Mouse (Mus musculus) brown adipose tissue, adult 24 weeks (tissue): ENCODE data around the gene Myo19. TPM values are rescaled to one million over a fixed set of nuclear protein-coding genes. Genes with fewer than 3 reads are reported as not detected.

Experiments used
- H3K27ac ChIP-seq: fragments of 200-500 bp; replicated peaks from 2 replicates; pipeline ENCODE4 v1.5.1; 2012; ENCODE audit warnings: low read depth, mild to moderate bottlenecking, low read length
- H3K4me1 ChIP-seq: fragments of 200-500 bp; 2 replicates; pipeline ENCODE4 v1.6.1; 2012; ENCODE audit warnings: low read length, mixed read lengths; ENCODE audit not compliant: control insufficient read depth, insufficient read depth, insufficient read length
- H3K4me3 ChIP-seq: fragments of 200-500 bp; 2 replicates; pipeline ENCODE4 v1.5.1; 2012; ENCODE audit warnings: low read depth, mild to moderate bottlenecking, low read length, moderate library complexity; ENCODE audit not compliant: insufficient read depth
- polyA plus RNA-seq: library from polyadenylated mRNA; stranded (reverse); fragments of >200 nt; gene quantifications from 2 replicates; pipeline ENCODE4 v1.2.4, GENCODE M21; 2012; ENCODE audit not compliant: missing spikeins, insufficient read depth, insufficient read length

Myo19 gene
- 3.5 and 3.6 TPM in 2 replicates for polyA plus RNA-seq

- Histone ChIP-seq H3K4me3 (peak within 1 kb of the TSS; percentile 99), H3K27ac (peak within 1 kb of the TSS; percentile 61), H3K4me1 (no peaks in the 10 kb centered on the region)
These were observed at the start of gene Myo19, which contains the start of gene Pigw for GRCm38 (mm10) chr11:84879772-84880464. Gene Myo19 (plus strand): TSS chr11:84880148. Gene Pigw (minus strand): TSS chr11:84880285.

- Histone ChIP-seq H3K4me3 (no peak overlapping the region), H3K27ac (no peak overlapping the region), H3K4me1 (no peaks in the 10 kb centered on the region)
These were observed 40.6 kb upstream of the Myo19 start for GRCm38 (mm10) chr11:84839330-84839729.

- Histone ChIP-seq H3K4me3 (no peak overlapping the region), H3K27ac (no peak overlapping the region)
These were observed 33.0 kb upstream of the Myo19 start for GRCm38 (mm10) chr11:84846741-84847474.

DNA sequence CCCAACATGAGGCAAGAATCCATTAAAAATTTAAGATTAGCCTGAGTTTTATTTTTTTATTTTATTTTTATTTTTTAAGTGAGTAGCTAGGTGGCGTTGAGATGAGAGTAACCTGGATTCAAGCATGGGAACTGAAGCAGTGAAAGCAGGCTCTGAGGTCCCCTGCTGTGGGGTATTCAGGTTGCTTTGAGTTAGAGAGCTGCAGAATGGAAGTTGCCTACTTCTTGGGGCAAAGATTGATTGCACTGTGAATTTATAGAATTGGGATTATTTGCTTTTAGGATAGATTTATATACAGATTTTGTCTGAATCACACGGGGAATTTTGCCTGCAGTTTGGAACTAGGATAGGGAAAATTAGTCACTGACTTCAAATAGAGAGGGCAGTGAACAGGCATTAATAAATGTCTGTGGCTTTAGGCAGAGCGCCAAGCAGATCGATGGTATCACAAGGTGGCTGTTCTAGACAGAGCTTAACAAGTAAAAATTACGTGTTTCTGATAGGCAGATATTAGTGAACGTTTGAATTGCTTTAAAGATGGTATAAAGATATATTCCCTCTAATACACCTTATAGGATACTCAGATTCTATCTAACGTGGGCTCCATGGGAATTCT lies 32.4 kb upstream of the Myo19 start:
- Histone ChIP-seq H3K4me1 (no peaks in the 10 kb centered on the region), H3K27ac (no peak overlapping the region), H3K4me3 (no peak overlapping the region)

More at GRCm38 (mm10) chr11:84846741-84847474, 33.0 kb upstream of the Myo19 start:
- H3K4me1 ChIP-seq = no peaks in the 10 kb centered on the region

- no peak overlapping the region for H3K27ac ChIP-seq
- no peak overlapping the region for H3K4me3 ChIP-seq
- H3K4me1 ChIP-seq = no peaks in the 10 kb centered on the region
These were observed 24.7 kb upstream of the Myo19 start for GRCm38 (mm10) chr11:84855285-84855684.

DNA sequence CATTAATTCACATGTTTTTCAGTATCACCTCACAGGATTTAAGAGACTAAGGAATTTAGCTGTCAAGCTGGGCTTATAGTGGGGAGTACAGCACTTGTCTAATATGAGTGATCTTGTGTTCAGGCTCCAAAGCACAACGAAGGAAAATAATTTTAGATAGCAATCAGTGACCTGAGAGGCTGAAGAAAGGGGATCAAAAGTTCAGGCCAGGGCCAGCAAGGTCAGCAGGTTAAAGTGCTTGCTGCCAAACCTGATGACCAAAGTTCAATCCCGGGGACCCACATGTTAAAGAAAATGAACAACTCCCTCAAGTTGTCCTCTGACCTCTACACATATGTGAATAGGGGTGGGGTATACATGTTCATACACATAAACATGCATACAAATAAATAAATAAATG lies 14.7 kb upstream of the Myo19 start:
- no peak overlapping the region for H3K4me3 ChIP-seq
- H3K27ac ChIP-seq = no peak overlapping the region
- H3K4me1 ChIP-seq = peaks cover 9% of the 10 kb centered on the region; the same call in 1 of the 2 replicates

DNA sequence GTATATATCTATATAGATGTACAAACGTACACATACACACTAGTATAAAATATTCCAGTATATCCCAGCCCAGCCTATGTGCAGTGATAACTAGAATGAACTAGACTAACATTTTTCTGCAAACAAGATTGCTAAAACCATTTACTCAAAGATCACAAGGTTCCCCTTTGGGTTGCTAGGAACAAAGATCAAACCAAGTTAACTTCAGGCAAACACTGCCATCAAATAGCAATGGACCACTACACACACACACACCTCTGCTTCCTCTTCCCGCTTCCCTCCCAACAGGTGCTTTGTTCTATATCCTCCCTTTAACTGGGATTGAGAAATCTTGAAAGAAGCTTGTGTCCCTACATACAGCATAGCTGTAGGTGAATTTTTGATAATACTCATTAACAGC lies 12.4 kb upstream of the Myo19 start:
- 0 out of 2 replicates have a peak overlapping the region, but pooled peaks have one; percentile 30 for H3K27ac ChIP-seq
- H3K4me1 ChIP-seq = peaks cover 9% of the 10 kb centered on the region; the same call in 1 of the 2 replicates
- no peak overlapping the region for H3K4me3 ChIP-seq

DNA sequence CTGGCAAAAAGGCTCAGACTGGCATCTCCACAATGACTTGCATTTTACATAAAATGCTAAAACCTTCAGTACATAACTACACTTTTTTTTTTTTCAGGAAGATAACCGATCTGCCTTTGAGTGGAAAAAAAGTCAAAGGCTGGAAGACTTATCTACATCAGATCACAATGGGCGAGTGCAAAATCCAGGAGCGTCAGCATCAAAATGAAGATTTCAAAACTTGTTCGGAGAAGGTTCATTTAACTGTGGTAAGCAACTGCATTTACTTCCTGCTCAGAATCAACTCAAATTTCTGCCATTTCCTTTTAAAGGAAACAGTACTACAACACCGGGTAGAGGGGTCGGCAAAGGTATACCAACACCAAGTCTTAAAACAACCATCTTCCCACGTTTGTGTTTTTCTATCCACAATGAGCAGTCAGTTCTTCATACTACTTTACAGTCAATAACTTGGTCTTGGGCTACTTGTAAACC lies 11.1 kb upstream of the Myo19 start:
- peaks cover 9% of the 10 kb centered on the region; the same call in 1 of the 2 replicates for H3K4me1 ChIP-seq
- H3K4me3 ChIP-seq = peak overlapping the region; percentile 90
- H3K27ac ChIP-seq = peak overlapping the region; percentile 15; the same call in 1 of the 2 replicates

DNA sequence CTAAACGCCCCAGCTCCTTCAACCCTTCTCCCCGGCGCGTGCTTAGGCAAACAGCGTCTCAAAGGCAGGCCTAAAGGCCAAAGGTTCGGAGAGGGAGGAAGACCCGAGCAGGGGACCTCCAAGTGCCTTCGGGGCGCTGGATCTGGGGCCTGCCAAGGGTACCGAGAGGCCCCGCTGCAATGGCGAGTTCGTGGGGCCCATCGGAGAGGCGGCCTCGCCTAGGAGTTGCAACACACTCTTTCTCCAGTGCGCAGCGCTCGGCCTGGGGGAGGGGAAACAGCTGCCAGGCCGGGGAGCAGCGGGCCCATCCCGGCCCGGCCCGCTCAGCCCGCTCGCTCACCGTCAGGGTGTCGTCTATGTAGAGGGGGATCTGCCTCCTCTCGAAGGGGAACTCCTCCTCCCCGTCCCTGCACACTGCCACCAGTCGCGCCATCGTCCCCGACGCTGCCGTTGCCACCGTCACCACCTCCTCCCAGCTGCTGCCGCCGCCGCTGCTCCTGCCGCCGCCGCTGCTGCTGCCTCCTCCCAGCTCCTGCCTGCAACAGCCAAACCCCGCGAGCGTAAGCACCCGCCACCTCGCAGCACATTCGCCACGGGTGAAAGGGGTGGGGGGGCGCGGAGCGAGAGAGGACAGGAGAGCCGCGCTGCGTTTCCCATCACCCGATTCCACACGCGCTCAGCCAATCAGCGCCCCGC lies 10.3 kb upstream of the Myo19 start:
- Histone ChIP-seq H3K4me1 (peaks cover 9% of the 10 kb centered on the region; the same call in 1 of the 2 replicates), H3K27ac (peak overlapping the region; percentile 64)

DNA sequence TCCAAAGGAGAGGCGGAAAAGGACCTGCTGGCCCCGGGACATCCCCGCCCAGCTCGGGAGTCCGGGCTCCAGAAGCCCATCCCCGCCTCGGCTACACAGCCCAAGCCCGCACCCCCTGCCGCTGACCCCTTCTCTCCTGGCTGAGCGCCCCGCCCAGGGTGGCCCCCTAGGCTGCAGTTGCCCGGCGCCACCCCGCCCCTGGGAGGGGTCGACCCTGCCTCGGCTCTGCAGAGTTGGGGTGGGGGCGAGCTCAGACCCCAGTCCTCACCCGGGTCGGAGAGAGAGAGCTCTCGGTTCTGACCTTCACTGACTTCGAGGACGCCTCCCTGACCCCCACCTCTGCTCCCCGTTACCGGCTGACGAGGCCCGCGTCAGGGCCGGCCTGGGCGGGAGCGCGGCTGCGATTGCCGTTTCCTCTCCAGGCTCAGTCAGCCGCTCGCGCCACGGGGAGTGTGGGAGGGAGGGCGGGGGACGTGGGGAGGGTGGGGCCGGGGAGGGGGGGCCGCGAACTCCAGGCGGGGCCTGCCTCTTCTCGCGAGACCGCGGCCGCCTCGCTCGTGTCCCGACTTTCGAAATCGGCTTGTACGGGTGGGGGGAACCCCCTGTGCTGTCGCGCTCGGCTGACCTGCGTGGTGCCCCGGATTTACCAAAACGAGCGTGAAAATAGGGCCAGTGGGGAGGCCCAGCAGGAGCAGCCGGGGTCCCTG lies 9.5 kb upstream of the Myo19 start, which contains the start of gene Ggnbp2:
Ggnbp2 (minus strand) TSS at position 481 of the 707 bp plus-strand sequence.
- H3K4me1 ChIP-seq = peaks cover 7% of the 10 kb centered on the region; the same call in 1 of the 2 replicates
- peak within 1 kb of the TSS; percentile 100 for H3K27ac ChIP-seq
- peak within 1 kb of the TSS; percentile 100 for H3K4me3 ChIP-seq

More for the DNA sequence above, 10.3 kb upstream of the Myo19 start:
- H3K4me3 ChIP-seq = peak overlapping the region; percentile 90

- Histone ChIP-seq H3K4me1 (peaks cover 5% of the 10 kb centered on the region; the same call in 1 of the 2 replicates), H3K27ac (peak overlapping the region; percentile 88), H3K4me3 (peak overlapping the region; percentile 69)
These were observed 8.9 kb upstream of the Myo19 start for GRCm38 (mm10) chr11:84871046-84871445.

- Histone ChIP-seq H3K4me1 (peaks cover 3% of the 10 kb centered on the region; the same call in 1 of the 2 replicates), H3K27ac (peak overlapping the region; percentile 88), H3K4me3 (peak overlapping the region; percentile 69)
These were observed 8.3 kb upstream of the Myo19 start for GRCm38 (mm10) chr11:84871548-84872069.

GRCm38 (mm10) chr11:84873042-84873833 lies 6.7 kb upstream of the Myo19 start:
- H3K4me3 ChIP-seq = no peak overlapping the region
- no peaks in the 10 kb centered on the region; the same call in 1 of the 2 replicates for H3K4me1 ChIP-seq
- no peak overlapping the region for H3K27ac ChIP-seq
